8 mouse cellular contexts compared by ENCODE assay signal in genomic region chr9:62345633-62346387, GRCm38 (mm10). TPM values are rescaled to one million over a fixed set of nuclear protein-coding genes. Genes with fewer than 3 reads are reported as not detected.
DNase-seq lines count a peak whose midpoint lies in the region; ATAC-seq and TF ChIP-seq lines count a peak whose summit lies in the region.

No protein-coding gene starts in this region.

- no peak for TF ChIP-seq EP300 in ES-Bruce4 (IDR thresholded peaks at IDR 0.05; ENCODE audit: insufficient read depth, low read depth, low read length)

- H3K9ac ChIP-seq in ES-Bruce4 (ENCODE audit: low read depth, poor library complexity, severe bottlenecking), result no peak overlapping the region
- peak overlapping the region; percentile 95 for H3K9ac ChIP-seq in heart, embryonic 15.5 days
- peak overlapping the region; percentile 92 for H3K9ac ChIP-seq in liver, embryonic 13.5 days

- peak overlapping the region; percentile 67 for H3K4me2 ChIP-seq in heart, embryonic 15.5 days
- H3K4me2 ChIP-seq in liver, embryonic 13.5 days, result peak overlapping the region; percentile 99

- no peaks in the 10 kb centered on the region for H3K9me3 ChIP-seq in ES-Bruce4 (replicated peaks; ENCODE audit: control insufficient read depth, insufficient read depth, low read length, poor library complexity, severe bottlenecking)
- H3K9me3 ChIP-seq in heart, embryonic 15.5 days (replicated peaks), result no peaks in the 10 kb centered on the region
- no peaks in the 10 kb centered on the region for H3K9me3 ChIP-seq in liver, embryonic 13.5 days (replicated peaks)

- H3K27me3 ChIP-seq in ES-Bruce4 (ENCODE audit: control insufficient read depth, insufficient read depth, low read length, poor library complexity, severe bottlenecking), result no peaks in the 10 kb centered on the region
- H3K27me3 ChIP-seq in heart, embryonic 15.5 days, result no peaks in the 10 kb centered on the region
- H3K27me3 ChIP-seq in liver, embryonic 13.5 days, result no peaks in the 10 kb centered on the region

- WGBS in heart, embryonic 15.5 days, result 47% methylated on average over 9 of the region's 9 CpGs
- 73% methylated on average over 9 of the region's 9 CpGs for WGBS in liver, embryonic 13.5 days (ENCODE audit: insufficient replicate concordance)

- no peaks in the 10 kb centered on the region for H3K36me3 ChIP-seq in ES-Bruce4 (ENCODE audit: control insufficient read depth, insufficient read depth, low read length, poor library complexity, severe bottlenecking)
- H3K36me3 ChIP-seq in heart, embryonic 15.5 days, result no peaks in the 10 kb centered on the region
- peaks cover 6% of the 10 kb centered on the region for H3K36me3 ChIP-seq in liver, embryonic 13.5 days

- ATAC-seq in heart, embryonic 15.5 days (replicated peaks; ENCODE audit: insufficient number of reproducible peaks, insufficient read depth, low FRiP score, low read depth), result no peak
- ATAC-seq in liver, embryonic 13.5 days (ENCODE audit: low read depth), result no peak

- peak; percentile 23 for DNase-seq in adrenal gland, adult 2 months
- DNase-seq in adrenal gland, postnatal 25 days, result no peak
- no peak for DNase-seq in liver, embryonic 13.5 days
- no peak for DNase-seq in frontal cortex, postnatal 10 days (ENCODE audit: low spot score in 2 of 2)
- DNase-seq in urinary bladder, adult 18-20 months (ENCODE audit: low spot score in 2 of 2), result no peak
- DNase-seq in adrenal gland, postnatal 4 days (ENCODE audit: low spot score in 2 of 2), result no peak

- TF ChIP-seq CTCF in ES-Bruce4 (IDR thresholded peaks at IDR 0.05; ENCODE audit: low read depth, low read length), result no peak

- no peak overlapping the region for H3K27ac ChIP-seq in ES-Bruce4 (ENCODE audit: insufficient read depth, low read length)
- peak overlapping the region; percentile 100 for H3K27ac ChIP-seq in heart, embryonic 15.5 days
- peak overlapping the region; percentile 95 for H3K27ac ChIP-seq in liver, embryonic 13.5 days

- peaks cover 18% of the 10 kb centered on the region for H3K4me1 ChIP-seq in ES-Bruce4 (ENCODE audit: control insufficient read depth, insufficient read depth, low read length)
- peaks cover 58% of the 10 kb centered on the region for H3K4me1 ChIP-seq in heart, embryonic 15.5 days (replicated peaks)
- peaks cover 67% of the 10 kb centered on the region for H3K4me1 ChIP-seq in liver, embryonic 13.5 days (replicated peaks)

- no peak for TF ChIP-seq POLR2A in ES-Bruce4 (IDR thresholded peaks at IDR 0.05; ENCODE audit: insufficient read depth, low read length)

- peak overlapping the region; percentile 18; the same call in 1 of the 2 replicates for H3K4me3 ChIP-seq in ES-Bruce4 (ENCODE audit: low read depth, low read length)
- peak overlapping the region; percentile 86 for H3K4me3 ChIP-seq in heart, embryonic 15.5 days
- peak overlapping the region; percentile 91 for H3K4me3 ChIP-seq in liver, embryonic 13.5 days (replicated peaks)

RNA-seq across cellular contexts. Expression of gene Anp32a, which starts 4.7 kb away (rescaled TPM):
- 100 to 1,000 TPM; 278 to 501 TPM for total RNA-seq in adrenal gland, adult 2 months (2021)
- 8.0 and 9.8 TPM in 2 replicates for polyA plus RNA-seq in adrenal gland, adult 2 months (2012; rRNA removed)
- total RNA-seq in adrenal gland, postnatal 25 days (2021), result 271 and 320 TPM in 2 replicates
- polyA plus RNA-seq in ES-Bruce4 (2011; ENCODE audit: insufficient read depth, insufficient read length, low read depth, missing spikeins), result 779 and 784 TPM in 2 replicates
- polyA plus RNA-seq in heart, embryonic 15.5 days (2015; fragmentation: Nextera tagmentation; extraction: Ambion mirVana), result 128 and 176 TPM in 2 replicates
- polyA plus RNA-seq in liver, embryonic 13.5 days (2015; fragmentation: Nextera tagmentation; extraction: Ambion mirVana), result 102 and 117 TPM in 2 replicates
- 100 to 1,000 TPM; 437 to 471 TPM for total RNA-seq in adrenal gland, postnatal 4 days (2021)

Comparison
In these comparisons a context has a peak if more than half of its experiments do, and no peak if none do; other contexts are left out.
1. H3K4me3 ChIP-seq: peak in every context shown above with its lines; median percentile 91 in liver, embryonic 13.5 days; 86 in heart, embryonic 15.5 days; 18 in ES-Bruce4.